Mouse (Mus musculus) CH12.LX (cell line): ENCODE measurements around the gene Reln. TPM values are rescaled to one million over a fixed set of nuclear protein-coding genes. Genes with fewer than 3 reads are reported as not detected.

ENCODE experiments used
- DNase-seq: peaks from one replicate; pipeline ENCODE4 v3.0.0-alpha.2; 2013; ENCODE audit errors: extremely low read depth
- H3K27ac ChIP-seq: 2 replicates; pipeline ENCODE4 v1.5.1; 2012; ENCODE audit warnings: low read depth, mild to moderate bottlenecking, control low read depth, moderate library complexity; ENCODE audit not compliant: insufficient read depth
- H3K27me3 ChIP-seq: replicated peaks from 2 replicates; pipeline ENCODE3; 2012; ENCODE audit warnings: inconsistent platforms
- H3K36me3 ChIP-seq, 2 experiments: replicated peaks in 1 of 2; 2 replicates each; pipeline versions ENCODE3 to v1.6.1; 2012; ENCODE audit warnings: inconsistent platforms in 1 of 2, low read length in 1 of 2, mild to moderate bottlenecking in 1 of 2, mixed read lengths in 1 of 2, moderate library complexity in 1 of 2; ENCODE audit not compliant: control insufficient read depth in 1 of 2, insufficient read depth in 1 of 2
- H3K4me1 ChIP-seq, 2 experiments: 2 replicates each; pipeline ENCODE4 v1.6.1; 2012; ENCODE audit warnings: inconsistent platforms in 1 of 2, moderate library complexity in 1 of 2; ENCODE audit not compliant: insufficient read depth in 2 of 2, control insufficient read depth in 1 of 2
- H3K4me2 ChIP-seq: 2 replicates; pipeline ENCODE4 v1.6.1; 2012; ENCODE audit warnings: low read depth, mild to moderate bottlenecking, control low read depth; ENCODE audit not compliant: poor library complexity, insufficient read depth, severe bottlenecking
- H3K4me3 ChIP-seq, 3 experiments: fragments of 150-350 bp in 1 of 3; sonication (generic) in 1 of 3; replicated peaks in 1 of 3; 2 replicates each; pipeline versions ENCODE3 to v1.5.1; 2011 to 2012; ENCODE audit warnings: low read depth in 2 of 3, low read length in 2 of 3, mild to moderate bottlenecking in 2 of 3, moderate library complexity in 2 of 3, control low read depth in 1 of 3, improper control_type of control experiment in 1 of 3, inconsistent platforms in 1 of 3, mixed read lengths in 1 of 3; ENCODE audit not compliant: poor library complexity in 1 of 3
- H3K79me2 ChIP-seq: replicated peaks from 2 replicates; pipeline ENCODE4 v1.6.1; 2012; ENCODE audit warnings: mild to moderate bottlenecking, moderate library complexity; ENCODE audit not compliant: control insufficient read depth, poor library complexity, insufficient read depth, severe bottlenecking; ENCODE audit errors: extremely low read depth
- H3K9ac ChIP-seq: 2 replicates; pipeline ENCODE4 v1.6.1; 2012; ENCODE audit warnings: low read depth, mild to moderate bottlenecking, control low read depth, moderate library complexity; ENCODE audit not compliant: insufficient read depth
- H3K9me3 ChIP-seq: replicated peaks from 2 replicates; pipeline ENCODE3; 2012; ENCODE audit warnings: low read length, inconsistent platforms, mixed read lengths
- CTCF ChIP-seq, 2 experiments: IDR thresholded peaks in 1 of 2; conservative IDR thresholded peaks in 1 of 2; 2 replicates each; pipeline ENCODE4 v1.5.1; 2011 to 2012; ENCODE audit warnings: low read depth in 2 of 2, low read length in 2 of 2, improper control_type of control experiment in 1 of 2, inconsistent platforms in 1 of 2, mild to moderate bottlenecking in 1 of 2, moderate library complexity in 1 of 2
- HCFC1 ChIP-seq: IDR thresholded peaks from 2 replicates; pipeline ENCODE4 v1.6.1; 2012; ENCODE audit warnings: low read depth, mild to moderate bottlenecking, inconsistent platforms, low read length, improper control_type of control experiment
- MAX ChIP-seq: IDR thresholded peaks from 2 replicates; pipeline ENCODE4 v1.6.1; 2011; ENCODE audit warnings: low read length, improper control_type of control experiment
- MAZ ChIP-seq: IDR thresholded peaks from 2 replicates; pipeline ENCODE4 v1.6.1; 2012; ENCODE audit warnings: low read depth, mild to moderate bottlenecking, inconsistent platforms, low read length, improper control_type of control experiment, moderate library complexity
- POLR2A ChIP-seq: IDR thresholded peaks from 2 replicates; pipeline ENCODE4 v1.6.1; 2011; ENCODE audit warnings: low read depth, mild to moderate bottlenecking, improper control_type of control experiment, low read length
- RAD21 ChIP-seq: IDR thresholded peaks from 2 replicates; pipeline ENCODE4 v1.6.1; 2011; ENCODE audit warnings: low read depth, mild to moderate bottlenecking, low read length, improper control_type of control experiment, moderate library complexity
- SIN3A ChIP-seq: IDR thresholded peaks from 2 replicates; pipeline ENCODE4 v1.6.1; 2012; ENCODE audit warnings: low read length, improper control_type of control experiment, inconsistent platforms
- SMC3 ChIP-seq: IDR thresholded peaks from 2 replicates; pipeline ENCODE4 v1.6.1; 2011; ENCODE audit warnings: low read depth, low read length, improper control_type of control experiment
- USF2 ChIP-seq: conservative IDR thresholded peaks from 2 replicates; pipeline ENCODE4 v1.6.1; 2011; ENCODE audit warnings: low read depth, low read length, improper control_type of control experiment
- ZKSCAN1 ChIP-seq: IDR thresholded peaks from 2 replicates; pipeline ENCODE4 v1.6.1; 2012; ENCODE audit warnings: low read depth, inconsistent platforms, low read length, improper control_type of control experiment, borderline replicate concordance
- ZMIZ1 ChIP-seq: IDR thresholded peaks from 2 replicates; pipeline ENCODE4 v1.6.1; 2012; ENCODE audit warnings: low read depth, mild to moderate bottlenecking, inconsistent platforms, low read length, improper control_type of control experiment
- dilution Hi-C: fragments of 300-500 bp; cut with MboI; formaldehyde crosslinking; loops from 2 replicates; pipeline ENCODE4 v1.14.3; 2020; ENCODE audit warnings: low sequenced_read_pairs; ENCODE audit not compliant: extremely low pct_unique_long_range_greater_than_20kb, extremely low pct_ligation_motif_present
- in situ Hi-C: fragments of 300-500 bp; cut with MboI; formaldehyde crosslinking; loops from 3 replicates; pipeline ENCODE4 v1.14.3; 2019; ENCODE audit warnings: low sequenced_read_pairs, low pct_ligation_motif_present, low pct_unique_long_range_greater_than_20kb, mixed read lengths
- polyA plus RNA-seq: library from polyadenylated mRNA; unstranded; fragments of >175 nt; gene quantifications from 2 replicates; pipeline ENCODE4 v1.2.1, GENCODE M21; 2012; ENCODE audit warnings: low read depth; ENCODE audit not compliant: insufficient read length
- total RNA-seq, 2 experiments: library from RNA; depleted of rRNA; stranded (reverse); fragments of 300-350 nt in 1 of 2; fragments of >200 nt in 1 of 2; gene quantifications; 2 replicates each; pipeline ENCODE4 v1.2.3; 2012 to 2014

Gene Reln
- total and polyA plus RNA-seq, 3 experiments: 0.03 to 0.04 TPM; not detected in 1

DNA sequence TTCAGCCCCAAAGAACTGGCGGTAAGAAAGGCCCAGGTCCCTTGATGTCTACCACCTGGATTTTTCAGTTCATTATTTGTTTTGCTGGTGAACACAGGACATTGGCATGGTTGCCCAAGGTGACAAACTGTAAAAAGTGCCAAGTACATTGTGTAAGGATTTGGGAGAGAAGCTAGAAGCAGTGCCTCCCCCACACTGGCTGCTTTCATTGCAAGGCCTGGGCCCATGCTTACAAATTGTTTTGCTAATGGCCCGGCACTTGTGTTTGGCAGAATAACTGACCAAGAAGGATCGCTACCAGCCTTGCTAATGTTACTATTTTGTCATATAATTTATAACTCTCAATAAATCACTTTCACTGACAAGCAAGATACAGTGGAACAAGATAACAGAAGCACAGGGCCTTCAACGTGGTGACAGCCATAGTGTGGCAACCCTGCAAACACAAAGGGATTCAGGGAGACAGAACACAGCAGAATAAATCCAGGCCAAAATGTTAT is 425.2 kb downstream of the Reln start:
- DNase-seq: no peak
- H3K4me3 ChIP-seq: no peak overlapping the region
- peaks cover 2 to 8% of the 10 kb centered on the region in 2 experiments; a peak in 2 of 4 replicates for H3K4me1 ChIP-seq
- no peak for TF ChIP-seq SIN3A
- H3K27me3 ChIP-seq: no peaks in the 10 kb centered on the region
- peaks cover 2% of the 10 kb centered on the region for H3K9me3 ChIP-seq
- no peak overlapping the region for H3K27ac ChIP-seq
- H3K79me2 ChIP-seq: no peaks in the 10 kb centered on the region
- no peaks in the 10 kb centered on the region for H3K36me3 ChIP-seq
- no peak overlapping the region for H3K9ac ChIP-seq
- H3K4me2 ChIP-seq: no peak overlapping the region
- in situ Hi-C loops: no loop called here
- dilution Hi-C loops: no loop called here

DNA sequence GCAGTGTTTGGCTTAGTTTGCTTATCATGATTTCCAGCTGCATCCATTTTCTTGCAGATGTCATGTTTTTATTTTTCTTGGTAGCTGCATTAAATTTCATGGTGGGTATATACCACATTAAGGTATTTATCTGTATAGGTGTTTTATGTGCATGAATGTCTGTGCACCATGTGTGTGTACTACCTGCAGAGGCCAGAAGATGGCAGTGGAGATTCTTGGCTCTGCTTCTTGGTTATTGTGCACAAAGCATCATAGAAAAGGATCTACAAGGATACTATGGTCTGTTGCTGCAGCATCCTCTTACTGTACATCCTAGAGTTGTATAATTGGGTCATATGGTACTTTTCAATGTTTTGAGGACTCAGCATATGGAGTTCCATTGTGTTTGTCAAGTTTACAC is 428.5 kb downstream of the Reln start:
- H3K79me2 ChIP-seq: no peaks in the 10 kb centered on the region
- H3K27me3 ChIP-seq: no peaks in the 10 kb centered on the region
- H3K9me3 ChIP-seq: peaks cover 2% of the 10 kb centered on the region
- in situ Hi-C loops: no loop called here
- 0 out of 4 replicates have a peak, but pooled peaks cover 0 to 2% of the 10 kb centered on the region in 2 experiments for H3K4me1 ChIP-seq
- H3K27ac ChIP-seq: no peak overlapping the region
- no peak overlapping the region for H3K4me2 ChIP-seq
- DNase-seq: peak; percentile 24
- H3K36me3 ChIP-seq: no peaks in the 10 kb centered on the region
- H3K9ac ChIP-seq: no peak overlapping the region
- TF ChIP-seq RAD21 (peak; percentile 41), HCFC1 (no peak), MAX (no peak), CTCF (conservative IDR thresholded peaks at IDR 0.05 in 1 of 2, IDR thresholded peaks at IDR 0.05 in 1 of 2; ENCODE audit: low read depth in 2 of 2, low read length in 2 of 2) (peak in 1 of 2 experiments; percentile 50; a peak in 3 of 4 replicates), MAZ (no peak)
- TF ChIP-seq, all 38 proteins: peak for 2
- no peak overlapping the region for H3K4me3 ChIP-seq
- dilution Hi-C loops: no loop called here

DNA sequence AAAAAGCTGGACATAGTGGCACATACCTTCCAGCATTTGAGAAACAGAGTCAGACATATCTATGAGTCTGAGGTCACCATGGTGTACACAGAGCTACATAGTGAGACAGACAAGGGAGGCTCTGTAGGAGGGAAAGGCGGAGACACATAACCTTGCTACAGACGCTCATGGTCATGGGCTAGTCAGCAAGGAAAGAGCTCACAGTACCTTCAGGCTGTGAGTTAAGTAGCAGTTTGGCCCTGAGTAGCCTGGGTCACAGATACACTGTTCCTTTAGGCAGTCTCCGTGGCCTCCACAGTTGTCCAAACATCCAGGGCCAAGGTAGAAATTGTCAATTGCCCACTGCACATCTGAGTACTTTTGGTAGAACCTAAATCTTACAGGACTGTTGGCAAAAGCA is 429.7 kb downstream of the Reln start:
- H3K4me3 ChIP-seq: no peak overlapping the region
- dilution Hi-C loops (no loop called here), in situ Hi-C loops (no loop called here)
- no peak for TF ChIP-seq USF2
- TF ChIP-seq SMC3: no peak
- TF ChIP-seq POLR2A: no peak
- TF ChIP-seq CTCF (conservative IDR thresholded peaks at IDR 0.05 in 1 of 2, IDR thresholded peaks at IDR 0.05 in 1 of 2; ENCODE audit: low read depth in 2 of 2, low read length in 2 of 2): no peak
- TF ChIP-seq RAD21: no peak
- no peak for TF ChIP-seq ZMIZ1
- TF ChIP-seq ZKSCAN1: no peak
- no peak overlapping the region for H3K27ac ChIP-seq
- no peak overlapping the region for H3K9ac ChIP-seq
- H3K4me1 ChIP-seq: no peaks in the 10 kb centered on the region
- H3K79me2 ChIP-seq: no peaks in the 10 kb centered on the region
- no peak for DNase-seq
- H3K9me3 ChIP-seq: peaks cover 2% of the 10 kb centered on the region
- H3K27me3 ChIP-seq: no peaks in the 10 kb centered on the region
- H3K4me2 ChIP-seq: no peak overlapping the region
- H3K36me3 ChIP-seq: no peaks in the 10 kb centered on the region
